Mouse (Mus musculus): Measurements from ENCODE around the gene Car7. TPM values are rescaled to one million over a fixed set of nuclear protein-coding genes. Genes with fewer than 3 reads are reported as not detected.
A peak's percentile ranks its signal among the peaks of the same experiment; 100 is the strongest.

Car7 gene
- polyA plus RNA-seq, 1 experiment from 2014 or later: 2.3 TPM

- Histone ChIP-seq H3K27ac (no peak overlapping the region), H3K4me1 (peaks cover 25% of the 10 kb centered on the region), H3K9me3 (replicated peaks) (no peaks in the 10 kb centered on the region), H3K4me2 (peak overlapping the region; percentile 15), H3K36me3 (peaks cover 29% of the 10 kb centered on the region), H3K4me3 (no peak overlapping the region), H3K27me3 (replicated peaks) (peaks cover 3% of the 10 kb centered on the region; the same call in 1 of the 2 replicates), H3K9ac (no peak overlapping the region)
- 68% methylated on average over 21 of the region's 21 CpGs for WGBS (ENCODE audit: insufficient replicate concordance)
- no peak for ATAC-seq
These were observed 61.5 kb downstream of the Car7 start for GRCm38 (mm10) chr8:104595773-104596536.

GRCm38 (mm10) chr8:104597656-104598055 lies 63.2 kb downstream of the Car7 start:
- Histone ChIP-seq H3K4me3 (no peak overlapping the region), H3K9me3 (replicated peaks) (no peaks in the 10 kb centered on the region), H3K36me3 (peaks cover 29% of the 10 kb centered on the region), H3K9ac (no peak overlapping the region), H3K27ac (no peak overlapping the region), H3K27me3 (replicated peaks) (peaks cover 16% of the 10 kb centered on the region), H3K4me1 (peaks cover 28% of the 10 kb centered on the region), H3K4me2 (no peak overlapping the region)
- ATAC-seq: no peak
- 87% methylated on average over 6 of the region's 6 CpGs for WGBS (ENCODE audit: insufficient replicate concordance)

GRCm38 (mm10) chr8:104598496-104598895 lies 64.0 kb downstream of the Car7 start:
- Histone ChIP-seq H3K4me1 (peaks cover 26% of the 10 kb centered on the region), H3K9me3 (replicated peaks) (no peaks in the 10 kb centered on the region), H3K4me3 (no peak overlapping the region), H3K36me3 (peaks cover 26% of the 10 kb centered on the region), H3K27me3 (replicated peaks) (peaks cover 16% of the 10 kb centered on the region), H3K9ac (no peak overlapping the region), H3K27ac (no peak overlapping the region), H3K4me2 (no peak overlapping the region)
- 50% methylated on average over 6 of the region's 6 CpGs for WGBS (ENCODE audit: insufficient replicate concordance)
- no peak for ATAC-seq

Other genes with a start within 250 kb of the Car7 start
- not detected in 2 replicates for gene Cmtm2a, start 241.5 kb upstream of the Car7 start, polyA plus RNA-seq (2016; fragmentation: Nextera tagmentation; extraction: Ambion mirVana)
- not detected in 2 replicates for gene Gm45711, start 224.6 kb upstream of the Car7 start, polyA plus RNA-seq (2016; fragmentation: Nextera tagmentation; extraction: Ambion mirVana)
- gene Cmtm1, start 224.5 kb upstream of the Car7 start, polyA plus RNA-seq (2016; fragmentation: Nextera tagmentation; extraction: Ambion mirVana): not detected in 2 replicates
- not detected in 2 replicates for gene Gm11020, start 213.1 kb upstream of the Car7 start, polyA plus RNA-seq (2016; fragmentation: Nextera tagmentation; extraction: Ambion mirVana)
- not detected in 2 replicates for gene Cmtm2b, start 212.5 kb upstream of the Car7 start, polyA plus RNA-seq (2016; fragmentation: Nextera tagmentation; extraction: Ambion mirVana)
- 34.5 and 34.8 TPM in 2 replicates for gene Cmtm3, start 195.3 kb upstream of the Car7 start, polyA plus RNA-seq (2016; fragmentation: Nextera tagmentation; extraction: Ambion mirVana)
- 0.67 and 0.68 TPM in 2 replicates for gene Cmtm4, start 138.9 kb upstream of the Car7 start, polyA plus RNA-seq (2016; fragmentation: Nextera tagmentation; extraction: Ambion mirVana)
- 22.8 and 25.2 TPM in 2 replicates for gene Dync1li2, start 91.6 kb upstream of the Car7 start, polyA plus RNA-seq (2016; fragmentation: Nextera tagmentation; extraction: Ambion mirVana)
- 0.04 and 0.07 TPM in 2 replicates for gene Terb1, start 24.8 kb upstream of the Car7 start, polyA plus RNA-seq (2016; fragmentation: Nextera tagmentation; extraction: Ambion mirVana)
- gene Nae1, start 52 bp upstream of the Car7 start, polyA plus RNA-seq (2016; fragmentation: Nextera tagmentation; extraction: Ambion mirVana): 47.5 and 48.8 TPM in 2 replicates
- 5.8 and 6.0 TPM in 2 replicates for gene Pdp2, start 56.8 kb downstream of the Car7 start, polyA plus RNA-seq (2016; fragmentation: Nextera tagmentation; extraction: Ambion mirVana)
- 0.21 and 0.36 TPM in 2 replicates for gene Cdh16, start 89.7 kb downstream of the Car7 start, polyA plus RNA-seq (2016; fragmentation: Nextera tagmentation; extraction: Ambion mirVana)
- gene Rrad, start 96.6 kb downstream of the Car7 start, polyA plus RNA-seq (2016; fragmentation: Nextera tagmentation; extraction: Ambion mirVana): 0.79 and 1.2 TPM in 2 replicates
- gene Ciao2b, start 107.3 kb downstream of the Car7 start, polyA plus RNA-seq (2016; fragmentation: Nextera tagmentation; extraction: Ambion mirVana): 71.8 and 74.7 TPM in 2 replicates
- gene Ces2a, start 199.3 kb downstream of the Car7 start, polyA plus RNA-seq (2016; fragmentation: Nextera tagmentation; extraction: Ambion mirVana): 2.7 and 3.7 TPM in 2 replicates

Data from liver, embryonic 12.5 days (tissue).